Mouse (Mus musculus) cortical plate, adult 2 months (tissue): ENCODE results near the gene Gm29110. TPM values are rescaled to one million over a fixed set of nuclear protein-coding genes. Genes with fewer than 3 reads are reported as not detected.
"Not testable (repeated sequence)": the region's sequence is repeated elsewhere in the genome, so short reads cannot be mapped to it uniquely, and the experiment has no call there.

Experiments used
- H3K27ac ChIP-seq: fragments of 200-500 bp; 2 replicates; pipeline ENCODE4 v1.5.1; 2012; ENCODE audit warnings: low read length, control low read depth, inconsistent platforms; ENCODE audit not compliant: insufficient read depth
- H3K4me1 ChIP-seq: fragments of 200-500 bp; 2 replicates; pipeline ENCODE4 v1.6.1; 2011; ENCODE audit warnings: low read length; ENCODE audit not compliant: control insufficient read depth, insufficient read depth
- H3K4me3 ChIP-seq: fragments of 200-500 bp; 2 replicates; pipeline ENCODE4 v1.5.1; 2011; ENCODE audit warnings: mild to moderate bottlenecking, low read length, control low read depth; ENCODE audit not compliant: insufficient read depth
- polyA plus RNA-seq: library from polyadenylated mRNA; depleted of rRNA; stranded (reverse); fragments of >200 nt; gene quantifications from 2 replicates; pipeline ENCODE4 v1.2.3, GENCODE M21; 2012; rRNA removed

Gm29110 gene
- polyA plus RNA-seq, result not detected in 2 replicates

GRCm38 (mm10) chrY:74470231-74470630 is at the start of gene Gm29110:
TSS of gene Gm29110 (plus strand) at chrY:74470531.
- H3K4me3 ChIP-seq, H3K27ac ChIP-seq, H3K4me1 ChIP-seq: not testable (repeated sequence)

Other genes with a start within 250 kb of the Gm29110 start
- not detected in 2 replicates for gene Gm21913, start 153.4 kb downstream of the Gm29110 start, polyA plus RNA-seq